Mouse (Mus musculus) C2C12 (cell line): ENCODE measurements around the gene Kcnd3.

Experiments
- CTCF ChIP-seq: IDR thresholded peaks from one replicate; pipeline ENCODE4 v1.5.1; 2011; ENCODE audit not compliant: control insufficient read depth, insufficient read depth, insufficient read length
- MAX ChIP-seq: IDR thresholded peaks from one replicate; pipeline ENCODE4 v1.6.1; 2011; ENCODE audit warnings: mild to moderate bottlenecking, control low read depth

- TF ChIP-seq CTCF, result no peak
- no peak for TF ChIP-seq MAX
These were observed 48.6 kb upstream of the Kcnd3 start for GRCm38 (mm10) chr3:105403410-105404076.
